Mouse (Mus musculus) cerebellum, adult 2 months (tissue): ENCODE measurements around the gene Hps4.

Source experiments
- CTCF ChIP-seq: fragments of 200-500 bp; IDR thresholded peaks from 2 replicates; pipeline ENCODE4 v1.5.1; 2011; ENCODE audit warnings: low read depth, mild to moderate bottlenecking, control low read depth, low read length, moderate library complexity, borderline replicate concordance; ENCODE audit not compliant: insufficient read depth
- POLR2A ChIP-seq: fragments of 200-500 bp; IDR thresholded peaks from 2 replicates; pipeline ENCODE4 v1.6.1; 2011; ENCODE audit warnings: low read length, control low read depth, borderline replicate concordance; ENCODE audit not compliant: insufficient read depth

DNA sequence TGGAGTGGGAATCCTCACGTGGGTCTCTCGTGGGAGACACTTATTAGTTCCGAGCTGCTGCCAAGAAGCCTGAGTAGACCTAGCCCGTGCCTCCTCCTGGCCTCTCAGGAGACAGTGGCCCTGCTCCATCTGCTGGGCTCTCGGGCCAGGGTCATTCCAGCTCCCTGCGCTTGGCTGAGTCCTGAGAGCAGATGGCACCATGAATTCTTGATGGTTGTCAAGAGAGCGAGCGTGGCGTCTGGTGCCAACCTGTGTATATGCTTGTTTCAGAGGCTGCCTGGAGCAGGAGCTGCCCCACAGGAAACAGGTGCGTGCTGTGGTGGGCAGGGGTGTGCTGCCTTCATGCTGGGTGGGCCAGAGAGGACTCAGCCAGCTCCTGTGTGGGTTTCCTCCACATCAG lies 25.8 kb downstream of the Hps4 start:
- peak; percentile 29; the same call in 1 of the 2 replicates for TF ChIP-seq CTCF
- TF ChIP-seq POLR2A: peak; percentile 25; the same call in 1 of the 2 replicates
